ENCODE assay signal across 7 mouse cellular contexts in the genomic region with DNA sequence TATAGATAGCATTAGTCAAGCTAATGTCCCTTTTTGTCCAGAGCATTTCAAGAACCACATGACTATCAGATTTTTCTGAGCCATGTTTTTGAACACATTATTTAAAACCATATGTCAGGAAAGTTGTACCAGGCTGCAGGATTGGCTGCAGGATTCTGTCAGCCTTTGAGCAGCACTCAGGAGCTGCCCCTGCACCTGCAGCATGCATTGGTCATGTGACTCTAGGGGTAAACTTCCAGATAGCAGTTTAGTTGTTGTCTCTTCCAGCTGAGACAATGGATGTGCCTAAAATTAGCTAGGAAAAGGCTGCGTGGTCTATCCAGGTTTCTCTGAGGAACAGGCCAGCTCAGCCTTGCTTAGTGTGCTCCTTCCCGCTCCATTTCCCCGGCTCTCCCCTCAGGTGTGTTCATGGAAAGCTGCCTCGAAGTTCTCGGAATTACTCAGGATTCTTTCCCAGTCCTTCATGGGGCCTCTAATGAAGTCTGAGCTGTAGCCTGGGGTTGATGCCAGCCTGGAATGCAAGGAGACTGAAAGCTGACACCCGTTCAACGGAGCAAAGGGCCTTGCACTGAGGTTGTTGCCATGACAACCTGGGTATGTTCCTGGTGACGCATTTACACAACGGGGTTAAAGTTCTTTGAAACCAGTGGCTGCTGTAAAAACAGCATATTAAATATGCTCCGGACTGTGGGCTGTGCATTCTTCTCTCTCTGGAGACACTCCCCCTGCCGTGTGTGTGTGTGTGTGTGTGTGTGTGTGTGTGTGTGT.
DNase-seq lines count a peak whose midpoint lies in the region; ATAC-seq lines count a peak whose summit lies in the region.

No protein-coding gene starts in this region.

- peaks cover 13% of the 10 kb centered on the region for H3K4me1 ChIP-seq in brown adipose tissue, adult 24 weeks (ENCODE audit: control insufficient read depth, insufficient read depth, insufficient read length, low read length)
- peaks cover 11% of the 10 kb centered on the region for H3K4me1 ChIP-seq in hindbrain, embryonic 16.5 days (ENCODE audit: control insufficient read depth, insufficient read depth, low read depth, low read length)
- H3K4me1 ChIP-seq in limb, embryonic 11.5 days (ENCODE audit: control insufficient read depth, insufficient read depth, low read length), result peaks cover 13% of the 10 kb centered on the region; the same call in 1 of the 2 replicates
- H3K4me1 ChIP-seq in midbrain, embryonic 15.5 days, result peaks cover 14% of the 10 kb centered on the region

- under 1% methylated on average over 11 of the region's 11 CpGs for WGBS in hindbrain, embryonic 16.5 days
- 2% methylated on average over 11 of the region's 11 CpGs for WGBS in limb, embryonic 11.5 days
- 2% methylated on average over 11 of the region's 11 CpGs for WGBS in midbrain, embryonic 15.5 days

- H3K27me3 ChIP-seq in hindbrain, embryonic 16.5 days (replicated peaks; ENCODE audit: control insufficient read depth, insufficient read depth, low read length), result no peaks in the 10 kb centered on the region
- no peaks in the 10 kb centered on the region for H3K27me3 ChIP-seq in limb, embryonic 11.5 days (ENCODE audit: control insufficient read depth, insufficient read depth, low read length)
- no peaks in the 10 kb centered on the region for H3K27me3 ChIP-seq in midbrain, embryonic 15.5 days (replicated peaks)

- peak; percentile 88 for ATAC-seq in hindbrain, embryonic 16.5 days
- peak; percentile 96 for ATAC-seq in limb, embryonic 11.5 days (ENCODE audit: insufficient number of reproducible peaks, low FRiP score, low TSS enrichment, low read depth)
- ATAC-seq in midbrain, embryonic 15.5 days (replicated peaks), result peak; percentile 92

- no peaks in the 10 kb centered on the region for H3K9me3 ChIP-seq in hindbrain, embryonic 16.5 days (ENCODE audit: control insufficient read depth, low read length)
- H3K9me3 ChIP-seq in limb, embryonic 11.5 days (ENCODE audit: control insufficient read depth, low read length), result no peaks in the 10 kb centered on the region
- H3K9me3 ChIP-seq in midbrain, embryonic 15.5 days, result no peaks in the 10 kb centered on the region

- peak overlapping the region; percentile 35 for H3K4me2 ChIP-seq in hindbrain, embryonic 16.5 days (ENCODE audit: low read length)
- peak overlapping the region; percentile 18; the same call in 1 of the 2 replicates for H3K4me2 ChIP-seq in limb, embryonic 11.5 days (ENCODE audit: low read depth, severe bottlenecking)
- peak overlapping the region; percentile 33 for H3K4me2 ChIP-seq in midbrain, embryonic 15.5 days

- no peak overlapping the region for H3K4me3 ChIP-seq in brown adipose tissue, adult 24 weeks (ENCODE audit: insufficient read depth, low read depth, low read length)
- H3K4me3 ChIP-seq in hindbrain, embryonic 16.5 days (ENCODE audit: low read length), result no peak overlapping the region
- peak overlapping the region; percentile 7; the same call in 1 of the 2 replicates for H3K4me3 ChIP-seq in limb, embryonic 11.5 days (ENCODE audit: low read depth, low read length)
- H3K4me3 ChIP-seq in midbrain, embryonic 15.5 days, result no peak overlapping the region

- peak overlapping the region; percentile 84 for H3K27ac ChIP-seq in brown adipose tissue, adult 24 weeks (replicated peaks; ENCODE audit: low read depth, low read length)
- H3K27ac ChIP-seq in hindbrain, embryonic 16.5 days (ENCODE audit: low read depth, low read length), result peak overlapping the region; percentile 59
- peak overlapping the region; percentile 95 for H3K27ac ChIP-seq in limb, embryonic 11.5 days (replicated peaks; ENCODE audit: low read depth, low read length)
- H3K27ac ChIP-seq in midbrain, embryonic 15.5 days, result peak overlapping the region; percentile 74

- no peaks in the 10 kb centered on the region for H3K36me3 ChIP-seq in hindbrain, embryonic 16.5 days (ENCODE audit: control insufficient read depth, insufficient read depth, low read length)
- H3K36me3 ChIP-seq in limb, embryonic 11.5 days (ENCODE audit: control insufficient read depth, insufficient read depth, low read length), result no peaks in the 10 kb centered on the region
- H3K36me3 ChIP-seq in midbrain, embryonic 15.5 days (replicated peaks), result no peaks in the 10 kb centered on the region

- peak; percentile 99 for DNase-seq in adipocyte (ENCODE audit: low spot score)
- DNase-seq in gastrocnemius, adult 8-10 months (ENCODE audit: low spot score in 2 of 2), result peak; percentile 40 to 50
- peak; percentile 87 for DNase-seq in limb, embryonic 11.5 days (ENCODE audit: low spot score)
- no peak for DNase-seq in spleen, adult 12 weeks (ENCODE audit: low spot score)

- H3K9ac ChIP-seq in hindbrain, embryonic 16.5 days (ENCODE audit: low read depth, low read length), result peak overlapping the region; percentile 18; the same call in 1 of the 2 replicates
- H3K9ac ChIP-seq in limb, embryonic 11.5 days (ENCODE audit: low read length), result 0 out of 2 replicates have a peak overlapping the region, but pooled peaks have one; percentile 44
- H3K9ac ChIP-seq in midbrain, embryonic 15.5 days, result no peak overlapping the region
